Mouse (Mus musculus): ENCODE measurements around the gene Pusl1. TPM values are rescaled to one million over a fixed set of nuclear protein-coding genes. Genes with fewer than 3 reads are reported as not detected.

Pusl1 gene
- polyA plus RNA-seq, 1 experiment from 2014 or later = 53.7 TPM

DNA sequence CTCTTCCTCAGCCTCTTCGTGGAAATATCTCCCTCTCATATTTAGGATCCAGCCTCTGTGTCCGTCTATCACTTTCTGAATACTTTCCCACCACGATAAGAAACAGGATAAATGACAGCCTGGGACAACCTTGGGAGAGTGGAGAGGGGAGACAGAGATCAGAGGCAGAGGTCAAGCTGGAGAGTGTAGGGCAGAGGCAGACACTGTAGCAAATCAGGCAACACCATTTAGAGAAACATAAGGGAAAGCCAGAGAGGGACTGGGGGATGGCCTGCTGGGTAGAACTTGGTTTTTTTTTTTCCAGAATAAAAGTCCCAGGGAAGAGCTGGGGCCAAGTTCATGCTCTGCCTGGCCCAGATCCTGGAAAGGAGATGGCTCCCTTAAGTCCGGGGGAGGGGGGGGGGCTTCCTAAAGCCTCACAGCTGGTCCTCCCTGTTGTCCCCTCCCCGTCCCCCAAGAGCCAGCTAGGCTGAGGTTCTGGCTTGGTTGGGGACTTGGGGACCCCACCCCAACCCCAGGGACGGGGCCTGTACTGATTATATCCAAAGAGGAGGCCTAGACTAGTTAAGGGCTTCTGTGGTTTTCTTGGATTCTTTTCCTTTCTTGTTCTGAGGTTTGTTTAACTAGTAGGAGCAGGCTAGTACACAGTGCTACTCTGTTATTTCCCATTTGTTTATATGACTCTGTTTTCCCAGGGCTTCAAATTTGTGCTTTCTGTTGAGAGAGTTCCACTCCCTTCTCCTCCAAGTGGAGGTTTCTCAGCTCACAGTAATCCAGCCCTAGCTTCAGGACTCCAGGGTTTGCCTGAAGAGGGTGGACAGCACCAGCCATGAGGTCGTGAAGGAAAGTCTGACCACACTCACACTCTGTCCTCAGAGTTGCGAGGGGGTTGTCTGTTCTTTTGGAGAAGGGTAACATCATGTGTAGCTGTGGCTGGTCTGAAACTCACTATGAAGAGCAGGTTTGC lies 53.1 kb downstream of the Pusl1 start:
- no peaks in the 10 kb centered on the region for H3K36me3 ChIP-seq (ENCODE audit: control insufficient read depth, insufficient read depth, low read length)
- H3K9ac ChIP-seq (ENCODE audit: low read length) = no peak overlapping the region
- 67% methylated on average over 8 of the region's 8 CpGs for WGBS
- no peaks in the 10 kb centered on the region for H3K9me3 ChIP-seq (ENCODE audit: control insufficient read depth, low read length)
- no peak overlapping the region for H3K4me2 ChIP-seq (ENCODE audit: low read depth, low read length, severe bottlenecking)
- DNase-seq (ENCODE audit: low spot score) = no peak
- H3K4me1 ChIP-seq (replicated peaks; ENCODE audit: control insufficient read depth, insufficient read depth, low read length) = peaks cover 23% of the 10 kb centered on the region
- H3K4me3 ChIP-seq (ENCODE audit: low read depth, low read length) = no peak overlapping the region
- ATAC-seq (replicated peaks; ENCODE audit: low FRiP score) = no peak
- H3K27me3 ChIP-seq (ENCODE audit: control insufficient read depth, insufficient read depth, low read length) = peaks cover 5% of the 10 kb centered on the region; the same call in 1 of the 2 replicates
- H3K27ac ChIP-seq (ENCODE audit: low read depth, low read length) = no peak overlapping the region

Small RNA genes lying within 50 kb of the gene (microRNA-seq; reads per million reads assigned to microRNA genes)
- not detected for gene Gm22991 (ENCODE audit: insufficient number of aligned reads)

Other genes with a start within 250 kb of the Pusl1 start
- not detected in 2 replicates for gene Gm10563, start 246.4 kb downstream of the Pusl1 start, polyA plus RNA-seq (2014; fragmentation: Nextera tagmentation; extraction: Ambion mirVana)
- 2.5 and 2.7 TPM in 2 replicates for gene Mmp23, start 238.4 kb downstream of the Pusl1 start, polyA plus RNA-seq (2014; fragmentation: Nextera tagmentation; extraction: Ambion mirVana)
- 21.2 and 22.3 TPM in 2 replicates for gene Mib2, start 222.6 kb downstream of the Pusl1 start, polyA plus RNA-seq (2014; fragmentation: Nextera tagmentation; extraction: Ambion mirVana)
- 2.3 and 2.9 TPM in 2 replicates for gene Fndc10, start 197.4 kb downstream of the Pusl1 start, polyA plus RNA-seq (2014; fragmentation: Nextera tagmentation; extraction: Ambion mirVana)
- 138 and 144 TPM in 2 replicates for gene Ssu72, start 187.0 kb downstream of the Pusl1 start, polyA plus RNA-seq (2014; fragmentation: Nextera tagmentation; extraction: Ambion mirVana)
- 0.76 and 1.2 TPM in 2 replicates for gene Tmem240, start 157.0 kb downstream of the Pusl1 start, polyA plus RNA-seq (2014; fragmentation: Nextera tagmentation; extraction: Ambion mirVana)
- 104 and 115 TPM in 2 replicates for gene Atad3a, start 130.7 kb downstream of the Pusl1 start, polyA plus RNA-seq (2014; fragmentation: Nextera tagmentation; extraction: Ambion mirVana)
- gene Vwa1, start 117.1 kb downstream of the Pusl1 start, polyA plus RNA-seq (2014; fragmentation: Nextera tagmentation; extraction: Ambion mirVana) = 10.0 and 10.6 TPM in 2 replicates
- 0.15 and 0.43 TPM in 2 replicates for gene Tmem88b, start 105.9 kb downstream of the Pusl1 start, polyA plus RNA-seq (2014; fragmentation: Nextera tagmentation; extraction: Ambion mirVana)
- not detected in 2 replicates for gene Ankrd65, start 101.3 kb downstream of the Pusl1 start, polyA plus RNA-seq (2014; fragmentation: Nextera tagmentation; extraction: Ambion mirVana)
- 203 and 223 TPM in 2 replicates for gene Mrpl20, start 88.9 kb downstream of the Pusl1 start, polyA plus RNA-seq (2014; fragmentation: Nextera tagmentation; extraction: Ambion mirVana)
- 162 and 186 TPM in 2 replicates for gene Ccnl2, start 79.3 kb downstream of the Pusl1 start, polyA plus RNA-seq (2014; fragmentation: Nextera tagmentation; extraction: Ambion mirVana)
- 132 and 141 TPM in 2 replicates for gene Aurkaip1, start 60.5 kb downstream of the Pusl1 start, polyA plus RNA-seq (2014; fragmentation: Nextera tagmentation; extraction: Ambion mirVana)
- 28.8 and 29.3 TPM in 2 replicates for gene Mxra8, start 52.1 kb downstream of the Pusl1 start, polyA plus RNA-seq (2014; fragmentation: Nextera tagmentation; extraction: Ambion mirVana)
- gene Dvl1, start 44.4 kb downstream of the Pusl1 start, polyA plus RNA-seq (2014; fragmentation: Nextera tagmentation; extraction: Ambion mirVana) = 17.9 and 18.0 TPM in 2 replicates
- 0.45 and 0.60 TPM in 2 replicates for gene Tas1r3, start 28.4 kb downstream of the Pusl1 start, polyA plus RNA-seq (2014; fragmentation: Nextera tagmentation; extraction: Ambion mirVana)
- gene Cptp, start 22.3 kb downstream of the Pusl1 start, polyA plus RNA-seq (2014; fragmentation: Nextera tagmentation; extraction: Ambion mirVana) = 22.3 and 27.0 TPM in 2 replicates
- gene Ints11, start 22.2 kb downstream of the Pusl1 start, polyA plus RNA-seq (2014; fragmentation: Nextera tagmentation; extraction: Ambion mirVana) = 108 and 117 TPM in 2 replicates
- 34.6 and 34.8 TPM in 2 replicates for gene Acap3, start within 50 bp of the Pusl1 start, polyA plus RNA-seq (2014; fragmentation: Nextera tagmentation; extraction: Ambion mirVana)
- 159 and 165 TPM in 2 replicates for gene Ube2j2, start 52.0 kb upstream of the Pusl1 start, polyA plus RNA-seq (2014; fragmentation: Nextera tagmentation; extraction: Ambion mirVana)
- gene C1qtnf12, start 70.5 kb upstream of the Pusl1 start, polyA plus RNA-seq (2014; fragmentation: Nextera tagmentation; extraction: Ambion mirVana) = 17.6 and 21.1 TPM in 2 replicates
- 16.3 and 20.4 TPM in 2 replicates for gene B3galt6, start 100.9 kb upstream of the Pusl1 start, polyA plus RNA-seq (2014; fragmentation: Nextera tagmentation; extraction: Ambion mirVana)
- 117 and 121 TPM in 2 replicates for gene Sdf4, start 101.1 kb upstream of the Pusl1 start, polyA plus RNA-seq (2014; fragmentation: Nextera tagmentation; extraction: Ambion mirVana)
- gene Tnfrsf4, start 122.1 kb upstream of the Pusl1 start, polyA plus RNA-seq (2014; fragmentation: Nextera tagmentation; extraction: Ambion mirVana) = 0.53 and 0.75 TPM in 2 replicates
- gene Tnfrsf18, start 134.4 kb upstream of the Pusl1 start, polyA plus RNA-seq (2014; fragmentation: Nextera tagmentation; extraction: Ambion mirVana) = 1.1 and 1.9 TPM in 2 replicates
- 0.23 and 0.33 TPM in 2 replicates for gene Ttll10, start 167.6 kb upstream of the Pusl1 start, polyA plus RNA-seq (2014; fragmentation: Nextera tagmentation; extraction: Ambion mirVana)
- gene 9430015G10Rik, start 218.2 kb upstream of the Pusl1 start, polyA plus RNA-seq (2014; fragmentation: Nextera tagmentation; extraction: Ambion mirVana) = 83.6 and 84.0 TPM in 2 replicates
- 1.0 and 1.2 TPM in 2 replicates for gene Rnf223, start 238.7 kb upstream of the Pusl1 start, polyA plus RNA-seq (2014; fragmentation: Nextera tagmentation; extraction: Ambion mirVana)

Data from forebrain, embryonic 11.5 days (tissue).